Mouse (Mus musculus): ENCODE results near the gene Vmn1r80. TPM values are rescaled to one million over a fixed set of nuclear protein-coding genes. Genes with fewer than 3 reads are reported as not detected.

Gene Vmn1r80
- polyA plus RNA-seq (2012; rRNA removed): not detected in 2 replicates

GRCm38 (mm10) chr7:12188986-12189385 is at the start of gene Vmn1r80:
Vmn1r80 (plus strand) TSS chr7:12189286.

GRCm38 (mm10) chr7:12149957-12150356 is 39.1 kb upstream of the Vmn1r80 start, which contains the start of gene Vmn1r78:
Vmn1r78 (plus strand) TSS chr7:12150257.

GRCm38 (mm10) chr7:12170979-12171378 is 18.1 kb upstream of the Vmn1r80 start, which contains the start of gene Vmn1r79:
Vmn1r79 (plus strand) TSS chr7:12171279.

Other genes with a start within 250 kb of the Vmn1r80 start
- not detected in 2 replicates for gene Vmn1r77, start 152.5 kb upstream of the Vmn1r80 start, polyA plus RNA-seq (2012; rRNA removed)
- not detected in 2 replicates for gene Vmn1r78, start 39.0 kb upstream of the Vmn1r80 start, polyA plus RNA-seq (2012; rRNA removed)
- not detected in 2 replicates for gene Vmn1r79, start 18.0 kb upstream of the Vmn1r80 start, polyA plus RNA-seq (2012; rRNA removed)
- not detected in 2 replicates for gene Vmn1r81, start 79.0 kb downstream of the Vmn1r80 start, polyA plus RNA-seq (2012; rRNA removed)
- not detected in 2 replicates for gene Vmn1r82, start 111.1 kb downstream of the Vmn1r80 start, polyA plus RNA-seq (2012; rRNA removed)
- not detected in 2 replicates for gene Vmn1r83, start 140.2 kb downstream of the Vmn1r80 start, polyA plus RNA-seq (2012; rRNA removed)
- gene Vmn1r84, start 180.0 kb downstream of the Vmn1r80 start, polyA plus RNA-seq (2012; rRNA removed): not detected in 2 replicates
- gene Zfp551, start 233.5 kb downstream of the Vmn1r80 start, polyA plus RNA-seq (2012; rRNA removed): 0.16 and 0.48 TPM in 2 replicates

All from stomach, adult 2 months (tissue).